Mouse (Mus musculus) cerebellum, adult 2 months (tissue): Measurements from ENCODE around the gene Mllt3.

ENCODE experiments used
- CTCF ChIP-seq: fragments of 200-500 bp; IDR thresholded peaks from 2 replicates; pipeline ENCODE4 v1.5.1; 2011; ENCODE audit warnings: low read depth, mild to moderate bottlenecking, control low read depth, low read length, moderate library complexity, borderline replicate concordance; ENCODE audit not compliant: insufficient read depth
- POLR2A ChIP-seq: fragments of 200-500 bp; IDR thresholded peaks from 2 replicates; pipeline ENCODE4 v1.6.1; 2011; ENCODE audit warnings: low read length, control low read depth, borderline replicate concordance; ENCODE audit not compliant: insufficient read depth

- TF ChIP-seq POLR2A (no peak), CTCF (no peak)
These were observed 48.3 kb upstream of the Mllt3 start for GRCm38 (mm10) chr4:88081417-88081816.
